Mouse (Mus musculus) stomach, embryonic 14.5 days (tissue): ENCODE data around the gene Cct8l1. TPM values are rescaled to one million over a fixed set of nuclear protein-coding genes. Genes with fewer than 3 reads are reported as not detected.

Source experiments
- ATAC-seq: fragments of 200-750 bp; cut with Nextera tagmentation; 2 replicates; pipeline ENCODE4 v1.8.0; 2017; ENCODE audit warnings: low read depth, moderate TSS enrichment; ENCODE audit not compliant: insufficient number of reproducible peaks, insufficient read depth, low FRiP score
- H3K27ac ChIP-seq: fragments of 300-500 bp; sonication (generic); 2 replicates; pipeline ENCODE4 v1.5.1; 2014; ENCODE audit warnings: mild to moderate bottlenecking, low read length, moderate library complexity, mixed read lengths
- H3K27me3 ChIP-seq: fragments of 300-500 bp; sonication (generic); 2 replicates; pipeline ENCODE4 v1.6.1; 2014; ENCODE audit warnings: low read length, control low read depth, mixed read lengths; ENCODE audit not compliant: control insufficient read depth, insufficient read depth
- H3K36me3 ChIP-seq: fragments of 300-500 bp; sonication (generic); 2 replicates; pipeline ENCODE4 v1.6.1; 2014; ENCODE audit warnings: mild to moderate bottlenecking, control low read depth, low read length, moderate library complexity, mixed read lengths; ENCODE audit not compliant: control insufficient read depth, insufficient read depth
- H3K4me1 ChIP-seq: fragments of 300-500 bp; sonication (generic); 2 replicates; pipeline ENCODE4 v1.6.1; 2014; ENCODE audit warnings: low read length, control low read depth, mixed read lengths; ENCODE audit not compliant: control insufficient read depth, insufficient read depth
- H3K4me2 ChIP-seq: fragments of 300-500 bp; sonication (generic); replicated peaks from 2 replicates; pipeline ENCODE4 v1.6.1; 2014; ENCODE audit warnings: low read depth, low read length, control low read depth
- H3K4me3 ChIP-seq: fragments of 300-500 bp; sonication (generic); 2 replicates; pipeline ENCODE4 v1.5.1; 2014; ENCODE audit warnings: low read depth, low read length, control low read depth
- H3K9ac ChIP-seq: fragments of 300-500 bp; sonication (generic); replicated peaks from 2 replicates; pipeline ENCODE4 v1.6.1; 2014; ENCODE audit warnings: low read depth, mild to moderate bottlenecking, control low read depth, low read length, moderate library complexity, mixed read lengths
- H3K9me3 ChIP-seq: fragments of 300-500 bp; sonication (generic); 2 replicates; pipeline ENCODE4 v1.6.1; 2016; ENCODE audit warnings: low read depth, low read length, control low read depth; ENCODE audit not compliant: control insufficient read depth
- WGBS: fragments of 180-500 bp; shearing (Covaris S2); extraction: QIAGEN DNeasy Blood & Tissue Kit; methylation state at CpG from one replicate; pipeline ENCODE4 v1.1.7; 2014; 5-methylcytosine and 5-hydroxymethylcytosine counted together
- polyA plus RNA-seq: library from polyadenylated mRNA; unstranded; fragments of >200 nt; fragmentation: Nextera tagmentation; extraction: Ambion mirVana; gene quantifications from 2 replicates; pipeline ENCODE4 v1.2.1, GENCODE M21; 2014

Cct8l1 gene
- 0.17 TPM in 1 of 2 replicates, not detected in the other for polyA plus RNA-seq

DNA sequence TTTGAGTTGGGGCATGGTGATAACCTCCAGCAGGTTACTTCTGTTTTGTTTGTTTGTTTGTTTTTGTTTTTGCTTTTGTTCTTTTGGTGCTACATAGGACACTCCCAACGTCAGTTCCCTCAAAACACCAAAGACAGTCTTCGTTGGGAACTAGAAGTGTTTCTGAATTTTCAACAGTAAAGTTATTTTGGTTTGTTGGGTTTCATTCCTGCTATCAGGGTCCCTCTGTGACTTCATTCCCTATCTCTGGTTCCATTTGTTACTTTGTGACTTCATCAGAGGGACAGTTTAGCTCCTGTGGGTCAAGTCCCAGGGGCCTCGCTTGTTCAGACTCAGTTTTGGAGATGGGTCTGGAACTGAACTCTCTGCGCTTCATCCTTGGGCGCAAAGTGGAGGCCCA, at the start of gene Cct8l1:
TSS of gene Cct8l1 (plus strand) at position 301 of the 400 bp plus-strand sequence.
- Histone ChIP-seq H3K27ac (no peak within 1 kb of the TSS), H3K36me3 (no peaks in the 10 kb centered on the region), H3K27me3 (no peaks in the 10 kb centered on the region), H3K9me3 (no peaks in the 10 kb centered on the region), H3K4me1 (no peaks in the 10 kb centered on the region), H3K4me3 (no peak within 1 kb of the TSS), H3K9ac (no peak within 1 kb of the TSS), H3K4me2 (no peak within 1 kb of the TSS)
- WGBS = 92% methylated on average over 5 of the region's 5 CpGs
- no peak for ATAC-seq

DNA sequence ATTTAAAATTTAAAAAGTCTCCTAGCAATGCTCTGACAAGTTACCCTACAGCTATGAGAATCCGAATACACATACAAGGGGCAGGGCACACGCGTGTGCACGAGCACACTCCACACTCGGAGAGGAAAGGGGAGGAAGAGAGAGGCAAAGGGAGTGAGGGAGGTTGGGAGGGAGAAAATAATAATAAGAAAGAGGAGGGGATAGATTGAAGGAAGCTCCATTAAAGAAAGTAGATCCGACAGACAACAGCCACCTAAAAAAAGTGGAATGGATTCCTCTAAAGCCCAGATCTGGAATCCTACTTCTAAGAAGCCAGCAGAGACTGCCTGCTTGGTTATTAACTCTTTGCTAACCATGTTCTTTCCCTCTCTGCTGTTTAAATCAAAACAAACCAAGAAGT, 43.8 kb upstream of the Cct8l1 start:
- H3K4me3 ChIP-seq = peak overlapping the region; percentile 35
- no peaks in the 10 kb centered on the region for H3K27me3 ChIP-seq
- no peaks in the 10 kb centered on the region for H3K4me1 ChIP-seq
- H3K27ac ChIP-seq = peak overlapping the region; percentile 45; the same call in 1 of the 2 replicates
- ATAC-seq = 0 out of 2 replicates have a peak, but pooled peaks have one; percentile 23
- 0 out of 2 replicates have a peak overlapping the region, but pooled peaks have one; percentile 1 for H3K9ac ChIP-seq
- 3% methylated on average over 6 of the region's 6 CpGs for WGBS
- H3K4me2 ChIP-seq = peak overlapping the region; percentile 39
- no peaks in the 10 kb centered on the region for H3K36me3 ChIP-seq
- no peaks in the 10 kb centered on the region for H3K9me3 ChIP-seq

DNA sequence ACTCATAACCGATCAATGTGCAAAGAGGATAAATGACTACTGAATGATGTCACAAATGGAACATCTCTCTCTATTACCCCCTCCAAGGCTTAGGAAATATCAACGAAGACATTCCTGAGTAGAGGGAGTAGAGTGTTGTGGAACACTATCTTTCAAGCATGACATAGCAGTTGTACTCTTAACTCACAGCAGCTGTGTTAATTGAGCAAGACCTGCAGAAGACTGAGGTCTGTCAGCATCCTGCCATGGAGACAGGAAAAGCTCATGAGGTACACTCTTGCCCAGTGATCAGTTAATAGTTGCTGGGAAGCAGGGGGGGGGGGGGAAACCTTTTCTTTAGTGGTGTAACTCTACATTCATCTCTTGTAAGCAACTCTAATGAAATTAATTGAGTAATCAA, 40.1 kb upstream of the Cct8l1 start:
- Histone ChIP-seq H3K4me2 (no peak overlapping the region), H3K27me3 (no peaks in the 10 kb centered on the region), H3K9ac (no peak overlapping the region), H3K4me3 (no peak overlapping the region), H3K4me1 (no peaks in the 10 kb centered on the region), H3K9me3 (no peaks in the 10 kb centered on the region), H3K27ac (no peak overlapping the region), H3K36me3 (no peaks in the 10 kb centered on the region)
- WGBS = 78% methylated on average over 2 of the region's 2 CpGs
- no peak for ATAC-seq

GRCm38 (mm10) chr5:25478863-25479262, 37.0 kb upstream of the Cct8l1 start:
- Histone ChIP-seq H3K4me1 (no peaks in the 10 kb centered on the region), H3K36me3 (no peaks in the 10 kb centered on the region), H3K27ac (no peak overlapping the region), H3K9me3 (no peaks in the 10 kb centered on the region), H3K4me3 (no peak overlapping the region), H3K4me2 (no peak overlapping the region), H3K27me3 (no peaks in the 10 kb centered on the region), H3K9ac (no peak overlapping the region)
- ATAC-seq = no peak

DNA sequence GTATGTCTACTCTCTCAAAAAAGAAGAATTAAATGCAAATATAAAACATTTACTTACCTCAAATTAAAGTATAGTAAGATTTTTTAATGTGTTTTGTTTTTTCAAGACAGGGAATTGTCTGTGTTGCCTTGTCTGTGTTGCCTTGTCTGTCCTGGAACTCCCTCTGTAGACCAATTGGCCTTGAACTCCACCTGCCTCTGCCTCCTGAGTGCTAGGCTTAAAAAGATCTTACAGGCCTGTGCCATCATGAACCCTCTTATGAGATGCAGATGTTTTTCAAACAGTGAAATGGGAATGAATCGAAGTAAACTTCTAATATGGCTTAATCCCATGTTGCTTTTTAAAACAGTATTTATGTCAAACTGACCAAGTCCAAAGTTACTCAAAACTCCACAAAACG, 19.2 kb upstream of the Cct8l1 start:
- Histone ChIP-seq H3K27ac (no peak overlapping the region), H3K4me1 (peaks cover 6% of the 10 kb centered on the region; the same call in 1 of the 2 replicates), H3K4me2 (peak overlapping the region; percentile 62), H3K4me3 (peak overlapping the region; percentile 93; the same call in 1 of the 2 replicates), H3K36me3 (no peaks in the 10 kb centered on the region), H3K27me3 (no peaks in the 10 kb centered on the region), H3K9me3 (no peaks in the 10 kb centered on the region), H3K9ac (peak overlapping the region; percentile 95; the same call in 1 of the 2 replicates)
- ATAC-seq = no peak
- 38% methylated on average over 2 of the region's 2 CpGs for WGBS

GRCm38 (mm10) chr5:25497369-25497719, 18.5 kb upstream of the Cct8l1 start:
- H3K27ac ChIP-seq = peak overlapping the region; percentile 99
- ATAC-seq = no peak
- H3K9ac ChIP-seq = peak overlapping the region; percentile 95
- peaks cover 6% of the 10 kb centered on the region; the same call in 1 of the 2 replicates for H3K4me1 ChIP-seq
- H3K9me3 ChIP-seq = no peaks in the 10 kb centered on the region
- H3K27me3 ChIP-seq = no peaks in the 10 kb centered on the region
- WGBS = 1% methylated on average over 10 of the region's 10 CpGs
- peak overlapping the region; percentile 62 for H3K4me2 ChIP-seq
- H3K36me3 ChIP-seq = no peaks in the 10 kb centered on the region
- H3K4me3 ChIP-seq = peak overlapping the region; percentile 93

GRCm38 (mm10) chr5:25497720-25498345, 18.0 kb upstream of the Cct8l1 start:
- H3K27me3 ChIP-seq = no peaks in the 10 kb centered on the region
- under 1% methylated on average over 77 of the region's 78 CpGs for WGBS
- H3K27ac ChIP-seq = peak overlapping the region; percentile 99
- H3K4me1 ChIP-seq = peaks cover 6% of the 10 kb centered on the region; the same call in 1 of the 2 replicates
- no peaks in the 10 kb centered on the region for H3K36me3 ChIP-seq
- ATAC-seq = no peak
- no peaks in the 10 kb centered on the region for H3K9me3 ChIP-seq
- H3K9ac ChIP-seq = peak overlapping the region; percentile 95
- peak overlapping the region; percentile 93 for H3K4me3 ChIP-seq
- H3K4me2 ChIP-seq = peak overlapping the region; percentile 62

DNA sequence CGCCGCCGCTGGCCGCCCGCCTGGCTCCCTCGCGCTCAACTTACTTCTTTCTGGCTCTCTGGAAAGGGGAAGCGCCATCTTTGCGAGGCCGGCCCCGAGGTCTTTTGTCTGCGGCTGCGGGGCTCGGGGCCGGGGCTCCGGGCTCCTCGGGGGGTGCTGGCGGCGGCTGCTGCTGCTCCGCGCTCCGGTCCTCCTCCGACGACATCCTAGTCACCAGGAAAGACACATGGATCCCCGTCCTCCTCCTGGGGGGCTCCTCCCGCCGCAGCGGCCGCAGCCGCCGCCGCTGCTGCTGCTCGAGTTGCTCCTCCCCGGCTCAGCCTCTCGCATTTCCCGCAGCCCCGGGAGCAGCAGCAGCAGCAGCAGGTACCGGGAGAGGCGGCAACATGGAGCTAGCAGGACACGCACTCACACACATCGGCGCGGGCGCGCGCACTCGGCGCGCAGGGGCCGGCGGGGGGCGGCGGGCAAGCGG, 17.5 kb upstream of the Cct8l1 start, which contains the start of gene Kmt2c:
TSS of gene Kmt2c (minus strand) at position 438 of the 475 bp plus-strand sequence.
- under 1% methylated on average over 45 of the region's 54 CpGs for WGBS
- ATAC-seq = no peak

More for the DNA sequence above, 17.5 kb upstream of the Cct8l1 start, which contains the start of gene Kmt2c:
- peak within 1 kb of the TSS; percentile 99 for H3K27ac ChIP-seq
- H3K4me1 ChIP-seq = peaks cover 6% of the 10 kb centered on the region; the same call in 1 of the 2 replicates
- peak within 1 kb of the TSS; percentile 95 for H3K9ac ChIP-seq
- H3K27me3 ChIP-seq = no peaks in the 10 kb centered on the region
- H3K4me3 ChIP-seq = peak within 1 kb of the TSS; percentile 93
- no peaks in the 10 kb centered on the region for H3K36me3 ChIP-seq
- H3K9me3 ChIP-seq = no peaks in the 10 kb centered on the region
- peak within 1 kb of the TSS; percentile 66 for H3K4me2 ChIP-seq
